Mouse (Mus musculus) hindbrain, embryonic 13.5 days (tissue): ENCODE results near the gene Zpr1. TPM values are rescaled to one million over a fixed set of nuclear protein-coding genes. Genes with fewer than 3 reads are reported as not detected.
"Not testable (repeated sequence)": the region's sequence is repeated elsewhere in the genome, so short reads cannot be mapped to it uniquely, and the experiment has no call there.

Experiments
- ATAC-seq: fragments of 200-750 bp; cut with Nextera tagmentation; 2 replicates; pipeline ENCODE4 v1.8.0; 2017; ENCODE audit warnings: moderate TSS enrichment; ENCODE audit not compliant: low FRiP score
- H3K27ac ChIP-seq: fragments of 300-500 bp; sonication (generic); 2 replicates; pipeline ENCODE4 v1.5.1; 2015; ENCODE audit warnings: inconsistent platforms, mild to moderate bottlenecking, moderate library complexity
- H3K27me3 ChIP-seq: fragments of 300-500 bp; sonication (generic); 2 replicates; pipeline ENCODE4 v1.6.1; 2015; ENCODE audit warnings: mild to moderate bottlenecking, inconsistent platforms
- H3K36me3 ChIP-seq: fragments of 300-500 bp; sonication (generic); 2 replicates; pipeline ENCODE4 v1.6.1; 2015; ENCODE audit warnings: mild to moderate bottlenecking, inconsistent platforms
- H3K4me1 ChIP-seq: fragments of 300-500 bp; sonication (generic); replicated peaks from 2 replicates; pipeline ENCODE4 v1.6.1; 2015; ENCODE audit warnings: inconsistent platforms
- H3K4me2 ChIP-seq: fragments of 300-500 bp; sonication (generic); 2 replicates; pipeline ENCODE4 v1.6.1; 2015; ENCODE audit warnings: inconsistent platforms, mild to moderate bottlenecking, moderate library complexity
- H3K4me3 ChIP-seq: fragments of 300-500 bp; sonication (generic); 2 replicates; pipeline ENCODE4 v1.5.1; 2015; ENCODE audit warnings: mild to moderate bottlenecking, inconsistent platforms
- H3K9ac ChIP-seq: fragments of 300-500 bp; sonication (generic); 2 replicates; pipeline ENCODE4 v1.6.1; 2015; ENCODE audit warnings: mild to moderate bottlenecking, inconsistent platforms
- H3K9me3 ChIP-seq: fragments of 300-500 bp; sonication (generic); 2 replicates; pipeline ENCODE4 v1.6.1; 2016; ENCODE audit warnings: inconsistent platforms
- WGBS: fragments of 180-500 bp; shearing (Covaris S2); methylation state at CpG from one replicate; pipeline ENCODE4 v1.1.7; 2015; 5-methylcytosine and 5-hydroxymethylcytosine counted together
- polyA plus RNA-seq: library from polyadenylated mRNA; unstranded; fragments of >200 nt; fragmentation: Nextera tagmentation; extraction: Ambion mirVana; gene quantifications from 2 replicates; pipeline ENCODE4 v1.2.1, GENCODE M21; 2015

Gene Zpr1
- polyA plus RNA-seq, 1 experiment from 2014 or later = 60.2 TPM

DNA sequence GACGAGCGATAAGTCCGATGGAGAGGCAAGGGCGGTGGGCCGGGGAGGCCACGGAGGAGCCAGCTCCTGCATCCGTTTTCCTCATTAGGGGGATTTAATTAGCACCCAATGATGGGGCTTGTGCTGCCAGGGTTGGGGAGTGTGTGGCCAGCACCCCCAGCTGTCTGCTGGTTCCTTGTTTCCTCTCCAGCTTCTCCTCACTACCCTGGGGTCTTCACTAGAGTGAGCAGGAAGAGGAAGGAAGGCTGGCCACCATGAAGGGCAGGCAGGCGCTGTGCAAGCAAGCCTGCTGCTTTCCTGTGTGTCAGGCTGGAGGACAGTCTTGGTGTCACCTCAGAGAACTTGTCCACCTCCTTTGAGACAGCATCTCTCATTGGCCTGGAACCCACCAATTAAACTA lies 44.0 kb downstream of the Zpr1 start:
- Histone ChIP-seq H3K9ac (no peak overlapping the region), H3K4me2 (no peak overlapping the region), H3K27ac (peak overlapping the region; percentile 36; the same call in 1 of the 2 replicates), H3K4me1 (peaks cover 27% of the 10 kb centered on the region), H3K27me3 (peaks cover 7% of the 10 kb centered on the region; the same call in 1 of the 2 replicates), H3K4me3 (no peak overlapping the region), H3K9me3 (peaks cover 3% of the 10 kb centered on the region; the same call in 1 of the 2 replicates), H3K36me3 (no peaks in the 10 kb centered on the region)
- 49% methylated on average over 8 of the region's 8 CpGs for WGBS
- no peak for ATAC-seq

DNA sequence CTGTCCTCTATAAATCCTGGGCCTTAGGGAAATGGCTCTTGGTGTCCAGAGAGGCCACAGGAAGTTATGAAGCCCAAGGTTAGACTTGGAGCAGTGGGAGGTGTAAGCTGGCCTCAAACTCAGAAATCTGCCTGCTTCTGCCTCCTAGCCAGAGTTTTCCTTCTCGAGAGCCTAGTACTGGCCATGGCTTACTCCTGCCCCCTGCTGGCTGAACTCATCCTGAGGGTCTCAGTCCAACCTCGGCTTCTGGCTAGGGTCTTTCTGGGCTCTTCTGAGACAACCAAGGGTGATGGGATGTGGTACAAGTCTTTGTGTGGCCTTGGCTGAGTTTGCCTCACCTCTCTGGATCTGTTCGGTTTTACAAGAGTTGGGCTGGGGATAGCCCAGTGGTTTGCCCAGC lies 45.1 kb downstream of the Zpr1 start:
- H3K4me3 ChIP-seq = no peak overlapping the region
- no peaks in the 10 kb centered on the region for H3K36me3 ChIP-seq
- peaks cover 7% of the 10 kb centered on the region; the same call in 1 of the 2 replicates for H3K27me3 ChIP-seq
- no peak overlapping the region for H3K27ac ChIP-seq
- ATAC-seq = no peak
- H3K4me2 ChIP-seq = no peak overlapping the region
- WGBS = 92% methylated on average over 3 of the region's 3 CpGs
- no peak overlapping the region for H3K9ac ChIP-seq
- peaks cover 3% of the 10 kb centered on the region; the same call in 1 of the 2 replicates for H3K9me3 ChIP-seq
- H3K4me1 ChIP-seq = peaks cover 36% of the 10 kb centered on the region

DNA sequence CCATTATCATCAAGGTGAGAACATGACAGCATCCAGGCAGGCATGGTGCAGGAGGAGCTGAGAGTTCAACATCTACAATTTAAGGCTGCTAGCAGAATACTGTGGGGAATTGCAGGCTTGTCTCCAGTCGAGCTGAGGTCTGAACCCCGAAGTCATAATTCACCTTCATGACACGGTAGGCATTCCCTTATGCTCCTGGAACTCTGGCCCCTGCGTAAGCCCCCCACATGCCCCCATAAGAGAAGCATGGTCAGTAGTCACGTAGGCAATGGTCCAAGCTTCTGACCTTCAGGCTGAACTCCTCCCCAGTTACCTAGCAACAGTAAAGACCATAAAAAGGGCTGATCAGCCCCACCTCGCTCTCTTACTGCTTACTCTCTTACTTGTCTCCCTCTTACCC lies 47.0 kb downstream of the Zpr1 start, which contains the start of gene 4931429L15Rik:
Gene 4931429L15Rik (minus strand): TSS at position 101 of the 400 bp plus-strand sequence.
- not testable (repeated sequence) for H3K4me2 ChIP-seq, ATAC-seq, H3K9ac ChIP-seq, H3K36me3 ChIP-seq, H3K9me3 ChIP-seq, H3K27me3 ChIP-seq, H3K4me3 ChIP-seq, H3K27ac ChIP-seq
- H3K4me1 ChIP-seq = peaks cover 32% of the 10 kb centered on the region
- WGBS = 88% methylated on average over 6 of the region's 6 CpGs

DNA sequence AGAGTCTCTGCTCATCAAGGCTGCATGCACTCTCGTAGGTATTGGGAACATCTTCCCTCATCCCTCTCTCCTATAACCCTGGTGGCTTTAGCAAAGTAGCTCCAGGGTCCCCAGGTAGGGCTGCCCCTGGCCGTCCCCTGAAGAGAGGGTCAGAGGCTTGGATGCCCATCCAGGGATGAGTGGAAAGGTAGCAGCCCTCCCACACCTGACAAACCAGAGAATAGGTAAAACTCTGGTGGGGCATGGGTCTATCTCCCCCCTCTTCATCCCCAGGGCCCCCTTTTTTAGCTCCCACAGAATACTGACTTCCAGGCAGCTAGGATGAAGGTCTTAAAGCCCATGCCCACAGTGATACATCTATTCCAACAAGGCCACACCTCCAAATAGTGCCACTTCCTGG lies 47.6 kb downstream of the Zpr1 start:
- no peak overlapping the region for H3K4me3 ChIP-seq
- peaks cover 30% of the 10 kb centered on the region for H3K4me1 ChIP-seq
- H3K9me3 ChIP-seq = peaks cover 3% of the 10 kb centered on the region; the same call in 1 of the 2 replicates
- no peaks in the 10 kb centered on the region for H3K27me3 ChIP-seq
- WGBS = 96% methylated on average over 2 of the region's 2 CpGs
- H3K4me2 ChIP-seq = no peak overlapping the region
- H3K27ac ChIP-seq = no peak overlapping the region
- no peak overlapping the region for H3K9ac ChIP-seq
- H3K36me3 ChIP-seq = no peaks in the 10 kb centered on the region
- ATAC-seq = no peak

DNA sequence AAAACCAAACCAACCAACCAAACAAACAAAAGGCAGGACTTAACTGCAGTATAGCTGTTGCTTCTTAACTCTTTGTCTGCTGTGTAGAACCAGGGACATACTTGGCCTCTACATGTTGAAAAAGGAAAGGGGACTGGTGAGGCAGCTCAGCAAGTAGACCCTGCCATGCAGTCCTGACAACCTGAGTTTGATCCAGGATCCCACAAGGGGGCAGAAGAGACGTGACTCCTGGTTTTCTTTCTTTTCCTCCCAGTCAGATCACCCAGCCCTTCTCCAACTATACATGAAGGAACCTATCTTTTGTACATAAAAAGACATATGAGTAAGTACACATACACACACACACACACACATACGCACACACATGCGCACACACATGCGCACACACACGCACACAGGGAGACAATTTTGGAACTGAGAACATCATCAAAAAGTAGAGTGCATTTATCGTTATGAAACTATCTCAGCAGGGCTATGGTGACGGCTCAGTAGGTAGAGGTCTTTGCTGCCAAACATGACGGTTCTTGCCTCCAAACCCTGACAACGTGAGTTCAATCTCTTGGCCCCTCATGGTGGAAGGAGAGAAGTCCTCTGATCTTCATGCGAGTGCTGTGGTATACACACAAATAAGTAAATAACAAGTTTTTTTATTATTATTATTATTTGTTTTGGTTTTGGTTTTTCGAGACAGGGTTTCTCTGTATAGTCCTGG lies 54.0 kb downstream of the Zpr1 start:
- no peaks in the 10 kb centered on the region for H3K27me3 ChIP-seq
- no peak for ATAC-seq
- no peak overlapping the region for H3K9ac ChIP-seq
- H3K27ac ChIP-seq = no peak overlapping the region
- no peak overlapping the region for H3K4me2 ChIP-seq
- H3K4me1 ChIP-seq = peaks cover 35% of the 10 kb centered on the region
- no peaks in the 10 kb centered on the region for H3K9me3 ChIP-seq
- no peak overlapping the region for H3K4me3 ChIP-seq
- 90% methylated on average over 11 of the region's 11 CpGs for WGBS
- H3K36me3 ChIP-seq = no peaks in the 10 kb centered on the region

DNA sequence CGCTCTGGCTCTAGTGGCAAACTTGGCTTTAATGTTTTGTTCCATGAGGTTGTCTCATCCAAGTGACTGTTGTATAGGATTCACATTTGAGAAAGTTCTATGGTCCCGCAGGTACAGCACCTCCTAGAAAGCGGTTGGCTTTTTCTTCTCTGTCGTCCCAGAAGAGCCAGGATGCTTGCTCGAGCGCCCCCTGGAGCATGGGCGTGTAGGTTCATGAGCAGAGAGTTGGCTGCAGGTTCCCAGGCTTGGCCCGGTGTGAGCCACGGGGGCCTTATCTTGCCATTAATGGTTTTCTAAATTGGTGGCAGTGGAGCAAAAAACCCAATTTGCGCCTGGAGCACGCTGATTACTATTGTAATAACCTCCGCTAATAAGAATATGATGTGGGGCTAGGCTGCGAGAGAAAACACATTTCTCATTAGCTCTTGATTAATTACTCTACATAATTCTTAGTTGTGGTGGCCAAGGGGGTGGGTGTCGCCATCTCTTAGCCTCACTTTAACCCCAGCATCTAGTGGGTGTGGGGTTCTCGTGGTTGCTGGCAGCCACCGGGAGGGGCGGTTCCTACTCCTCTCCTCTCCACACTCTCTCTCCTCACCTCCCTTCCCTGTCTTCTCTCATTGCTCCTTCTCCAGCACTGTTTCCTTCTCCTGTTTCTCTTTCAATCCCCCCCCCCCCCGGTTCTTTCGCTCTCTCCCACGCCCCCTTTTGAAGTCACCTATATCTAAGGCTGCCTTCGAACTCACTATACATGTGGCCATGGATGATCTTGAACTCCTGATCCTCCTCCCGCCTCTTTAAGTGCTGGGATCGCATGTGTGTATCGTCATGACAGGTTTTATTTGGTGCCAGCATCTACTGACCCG lies 55.1 kb downstream of the Zpr1 start:
- WGBS = 44% methylated on average over 25 of the region's 25 CpGs
- Histone ChIP-seq H3K4me3 (no peak overlapping the region; the same call in 1 of the 2 replicates), H3K27ac (peak overlapping the region; percentile 91), H3K27me3 (peaks cover 2% of the 10 kb centered on the region; the same call in 1 of the 2 replicates), H3K9me3 (no peaks in the 10 kb centered on the region), H3K36me3 (no peaks in the 10 kb centered on the region), H3K4me2 (peak overlapping the region; percentile 53), H3K9ac (peak overlapping the region; percentile 67; the same call in 1 of the 2 replicates), H3K4me1 (peaks cover 26% of the 10 kb centered on the region)
- peak; percentile 38; the same call in 1 of the 2 replicates for ATAC-seq

DNA sequence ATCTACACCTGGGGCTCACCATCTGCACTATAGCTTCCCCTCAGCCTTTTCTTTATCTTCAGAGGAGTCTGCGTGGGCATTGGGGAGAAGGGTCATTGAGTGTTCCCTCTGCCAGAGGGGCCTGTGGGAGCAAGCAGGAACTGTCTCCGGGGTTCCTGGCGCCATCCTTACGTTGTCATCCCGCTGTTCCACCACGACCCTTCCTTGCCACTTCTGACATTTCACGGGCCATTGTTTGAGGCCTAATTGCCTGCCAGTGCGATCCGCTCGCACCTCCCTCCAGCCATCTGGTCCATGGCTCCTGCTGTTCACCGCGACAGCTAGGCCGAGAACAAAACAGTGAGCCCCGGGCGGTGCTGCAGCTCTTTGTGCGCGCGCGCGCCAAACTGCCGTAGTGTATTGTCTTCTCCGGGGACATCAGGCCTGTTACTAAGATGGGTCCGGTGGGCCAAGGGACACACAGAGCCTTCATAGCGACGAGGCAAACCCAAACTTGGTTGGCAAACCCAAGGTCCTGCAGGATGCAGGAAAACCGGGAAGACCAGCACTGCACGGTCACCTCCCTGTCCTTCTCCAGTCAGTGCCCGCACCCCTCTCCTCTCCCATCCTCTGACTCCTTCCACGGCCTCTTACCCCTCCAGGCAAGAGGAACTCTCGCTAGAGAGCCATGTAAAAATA lies 55.8 kb downstream of the Zpr1 start:
- ATAC-seq = peak; percentile 77
- Histone ChIP-seq H3K9ac (peak overlapping the region; percentile 67), H3K36me3 (no peaks in the 10 kb centered on the region), H3K4me2 (peak overlapping the region; percentile 53), H3K9me3 (no peaks in the 10 kb centered on the region), H3K27me3 (peaks cover 2% of the 10 kb centered on the region; the same call in 1 of the 2 replicates), H3K4me1 (peaks cover 26% of the 10 kb centered on the region), H3K4me3 (peak overlapping the region; percentile 22), H3K27ac (peak overlapping the region; percentile 91)
- under 1% methylated on average over 30 of the region's 30 CpGs for WGBS

DNA sequence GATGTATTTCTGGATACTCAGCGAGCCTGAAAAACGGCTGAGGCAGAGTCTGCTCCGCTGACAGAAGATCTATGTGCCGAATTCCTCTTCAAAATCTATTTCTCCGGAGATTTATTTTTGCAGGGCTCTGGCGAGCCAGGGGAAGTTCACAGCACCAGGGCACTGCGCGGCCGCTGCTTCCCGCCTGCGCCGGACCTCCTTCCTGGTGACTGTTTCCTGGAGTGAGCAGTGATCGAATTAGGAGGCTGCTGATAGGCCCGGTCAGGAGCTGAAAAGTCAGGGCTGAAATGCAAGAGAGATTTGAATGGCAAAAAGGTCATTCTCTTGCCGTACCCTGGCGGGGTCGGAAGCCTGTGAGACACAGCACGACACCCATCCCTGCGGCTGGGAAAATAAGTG lies 56.4 kb downstream of the Zpr1 start:
- Histone ChIP-seq H3K4me3 (peak overlapping the region; percentile 22), H3K27ac (peak overlapping the region; percentile 91), H3K4me1 (peaks cover 28% of the 10 kb centered on the region), H3K9ac (peak overlapping the region; percentile 67), H3K4me2 (peak overlapping the region; percentile 53), H3K36me3 (no peaks in the 10 kb centered on the region), H3K9me3 (no peaks in the 10 kb centered on the region), H3K27me3 (peaks cover 4% of the 10 kb centered on the region; the same call in 1 of the 2 replicates)
- WGBS = under 1% methylated on average over 19 of the region's 19 CpGs
- peak; percentile 21; the same call in 1 of the 2 replicates for ATAC-seq

DNA sequence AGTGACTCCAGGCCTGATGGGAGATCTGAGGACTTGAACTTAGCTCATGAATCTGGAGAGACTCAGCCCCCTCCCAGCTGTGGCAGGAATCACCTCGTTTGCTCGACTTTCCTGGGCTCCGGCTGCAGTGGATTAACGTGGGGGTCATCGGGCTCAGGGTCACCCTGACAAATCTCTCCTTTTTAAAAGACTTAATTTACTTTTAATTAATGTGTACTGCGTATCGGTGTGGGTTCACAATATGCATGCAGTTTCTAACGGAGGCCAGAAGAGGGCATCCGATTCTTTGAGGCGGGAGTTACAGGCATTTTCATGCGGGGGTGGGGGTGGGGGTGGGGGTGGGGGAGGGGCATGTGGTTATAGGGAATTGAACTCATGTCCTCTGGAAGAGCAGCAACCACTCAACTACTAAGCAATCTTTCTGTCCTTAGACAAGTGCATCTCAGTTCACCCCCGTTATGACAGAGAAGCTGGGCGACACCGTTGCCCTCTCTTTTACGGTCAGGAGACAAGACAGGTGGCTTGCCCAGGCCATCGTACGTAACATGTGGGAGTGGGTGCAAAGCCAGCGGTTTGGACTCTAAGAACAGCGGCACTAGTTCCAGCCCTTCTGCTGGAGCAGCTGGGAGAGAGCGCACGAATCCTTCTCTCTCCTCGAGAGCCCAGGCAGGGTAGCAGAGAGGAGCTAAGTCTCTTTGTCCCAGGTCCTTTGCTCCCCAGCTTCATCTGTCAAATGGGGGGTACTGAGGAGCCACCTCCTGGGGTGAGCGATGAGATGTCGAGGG lies 57.1 kb downstream of the Zpr1 start:
- Histone ChIP-seq H3K4me3 (no peak overlapping the region), H3K36me3 (no peaks in the 10 kb centered on the region), H3K4me1 (peaks cover 33% of the 10 kb centered on the region), H3K27ac (0 out of 2 replicates have a peak overlapping the region, but pooled peaks have one; percentile 91), H3K9ac (no peak overlapping the region), H3K9me3 (no peaks in the 10 kb centered on the region), H3K4me2 (no peak overlapping the region), H3K27me3 (peaks cover 12% of the 10 kb centered on the region; the same call in 1 of the 2 replicates)
- no peak for ATAC-seq
- 17% methylated on average over 24 of the region's 24 CpGs for WGBS

DNA sequence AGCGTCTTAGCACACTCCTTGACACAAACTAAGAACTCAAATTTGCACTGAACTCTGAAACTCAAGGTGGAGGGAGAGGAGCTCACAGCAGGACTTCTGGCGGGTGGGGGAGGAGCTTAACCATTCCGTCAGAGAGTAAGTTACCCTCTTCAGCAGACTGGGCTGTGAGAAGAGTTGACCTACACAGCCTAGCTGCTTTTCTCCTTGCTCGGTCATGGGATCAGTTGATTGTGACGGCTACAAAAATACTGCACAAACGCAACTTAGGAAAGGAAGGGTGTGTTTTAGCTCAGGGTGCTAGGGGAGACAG lies 57.7 kb downstream of the Zpr1 start:
- Histone ChIP-seq H3K27me3 (peaks cover 13% of the 10 kb centered on the region; the same call in 1 of the 2 replicates), H3K27ac (no peak overlapping the region), H3K9me3 (no peaks in the 10 kb centered on the region), H3K9ac (no peak overlapping the region), H3K4me2 (no peak overlapping the region), H3K36me3 (no peaks in the 10 kb centered on the region), H3K4me3 (no peak overlapping the region), H3K4me1 (peaks cover 30% of the 10 kb centered on the region)
- WGBS = 55% methylated on average over 6 of the region's 6 CpGs
- ATAC-seq = no peak

DNA sequence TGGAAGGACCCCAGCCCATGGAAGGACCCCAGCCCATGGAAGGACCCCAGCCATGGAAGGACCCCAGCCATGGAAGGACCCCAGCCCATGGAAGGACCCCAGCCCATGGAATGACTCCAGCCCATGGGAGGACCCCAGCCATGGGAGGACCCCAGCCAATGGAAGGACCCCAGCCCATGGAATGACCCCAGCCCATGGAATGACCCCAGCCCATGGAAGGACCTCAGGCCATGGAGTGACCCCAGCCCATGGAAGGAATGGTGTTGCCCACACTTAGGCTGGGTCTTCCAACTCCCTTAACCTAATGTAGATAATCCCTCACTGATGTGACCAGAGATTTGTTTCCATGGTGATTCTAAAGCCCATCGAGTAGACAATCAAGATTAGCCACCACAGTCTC lies 58.4 kb downstream of the Zpr1 start:
- Histone ChIP-seq H3K4me3 (no peak overlapping the region), H3K9me3 (no peaks in the 10 kb centered on the region), H3K27me3 (peaks cover 13% of the 10 kb centered on the region; the same call in 1 of the 2 replicates), H3K9ac (no peak overlapping the region), H3K4me2 (no peak overlapping the region), H3K4me1 (peaks cover 30% of the 10 kb centered on the region), H3K36me3 (no peaks in the 10 kb centered on the region), H3K27ac (no peak overlapping the region)
- WGBS = 74% methylated on average over 1 of the region's 1 CpGs
- no peak for ATAC-seq
